Mouse (Mus musculus) bone marrow, adult 2 months (tissue): ENCODE data around the gene Zfp36l2.

Experiments
- CTCF ChIP-seq: fragments of 200-500 bp; IDR thresholded peaks from 2 replicates; pipeline ENCODE4 v1.5.1; 2011; ENCODE audit warnings: low read length, control low read depth; ENCODE audit not compliant: control insufficient read depth, insufficient read depth
- POLR2A ChIP-seq: fragments of 200-500 bp; IDR thresholded peaks from 2 replicates; pipeline ENCODE4 v1.6.1; 2011; ENCODE audit warnings: low read depth, mild to moderate bottlenecking, control low read depth, low read length, borderline replicate concordance; ENCODE audit not compliant: control insufficient read depth

DNA sequence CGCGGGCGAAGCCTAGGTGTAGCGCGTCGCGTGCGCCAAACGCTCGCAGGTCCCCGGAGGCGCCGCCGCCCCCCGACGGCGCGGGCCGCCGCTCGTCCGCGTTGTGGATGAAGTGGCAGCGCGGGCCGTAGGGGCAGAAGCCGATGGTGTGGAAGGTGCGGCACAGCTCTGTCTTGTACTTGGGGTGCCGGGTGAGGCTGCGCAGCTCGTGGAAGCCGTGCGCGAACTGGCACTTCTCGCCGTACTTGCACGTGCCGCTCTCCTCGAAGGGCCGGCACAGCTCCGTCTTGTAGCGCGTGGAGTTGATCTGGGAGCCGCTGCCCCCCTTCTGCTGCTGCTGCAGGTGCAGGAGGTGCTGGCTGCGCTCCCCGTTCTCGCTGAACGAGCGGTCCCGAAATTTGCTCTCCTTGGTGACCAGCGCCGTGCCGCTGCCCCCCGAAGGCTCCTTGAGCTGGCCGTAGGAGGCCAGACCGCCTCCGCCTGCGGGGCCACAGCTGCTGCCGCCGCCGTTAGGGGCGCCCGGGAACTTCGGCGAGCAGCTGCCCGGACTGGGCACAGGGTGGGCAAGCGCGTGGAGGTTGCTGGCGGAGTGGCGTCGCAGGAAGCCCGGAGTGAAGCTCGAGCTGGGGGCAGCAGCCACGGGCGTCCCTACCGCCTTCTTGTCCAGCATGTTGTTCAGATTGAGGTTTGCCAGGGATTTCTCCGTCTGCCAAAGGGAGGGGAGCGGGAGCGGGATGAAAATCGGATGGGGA, 1.1 kb downstream of the Zfp36l2 start:
- TF ChIP-seq CTCF: no peak
- peak; percentile 46; the same call in 1 of the 2 replicates for TF ChIP-seq POLR2A
